Mouse (Mus musculus) cortical plate, adult 2 months (tissue): Measurements from ENCODE around the gene Ptprg.

ENCODE experiments used
- CTCF ChIP-seq: fragments of 200-500 bp; IDR thresholded peaks from 2 replicates; pipeline ENCODE4 v1.5.1; 2011; ENCODE audit warnings: mild to moderate bottlenecking, control low read depth, low read length; ENCODE audit not compliant: insufficient read depth; ENCODE audit errors: extremely low read depth
- POLR2A ChIP-seq: fragments of 200-500 bp; IDR thresholded peaks from 2 replicates; pipeline ENCODE4 v1.6.1; 2011; ENCODE audit warnings: mild to moderate bottlenecking, low read length, control low read depth; ENCODE audit not compliant: insufficient read depth; ENCODE audit errors: extremely low read depth

GRCm38 (mm10) chr14:11534456-11534855, 18.9 kb upstream of the Ptprg start:
- peak; percentile 15; the same call in 1 of the 2 replicates for TF ChIP-seq CTCF
- TF ChIP-seq POLR2A = no peak
